Mouse (Mus musculus) urinary bladder, postnatal 14 days (tissue): Measurements from ENCODE around the gene Katnbl1.

Experiments
- DNase-seq: peaks from one replicate; pipeline ENCODE4 v3.0.0; 2021; ENCODE audit warnings: low spot score

The Katnbl1 gene

GRCm38 (mm10) chr2:112378973-112379898 is at the start of gene Katnbl1:
Katnbl1 (plus strand) TSS chr2:112379211.
- DNase-seq: peak; percentile 96

- DNase-seq: no peak
Observed at GRCm38 (mm10) chr2:112332051-112332898, 46.7 kb upstream of the Katnbl1 start.

GRCm38 (mm10) chr2:112337211-112337610 is 41.8 kb upstream of the Katnbl1 start:
- DNase-seq: no peak

GRCm38 (mm10) chr2:112339736-112340135 is 39.3 kb upstream of the Katnbl1 start:
- no peak for DNase-seq

- no peak for DNase-seq
Observed at GRCm38 (mm10) chr2:112341117-112341516, 37.9 kb upstream of the Katnbl1 start.

- DNase-seq: no peak
Observed at GRCm38 (mm10) chr2:112348246-112348645, 30.8 kb upstream of the Katnbl1 start.

- DNase-seq: no peak
Observed at GRCm38 (mm10) chr2:112353685-112354455, 25.1 kb upstream of the Katnbl1 start.

- DNase-seq: no peak
Observed at GRCm38 (mm10) chr2:112359611-112360010, 19.4 kb upstream of the Katnbl1 start.

GRCm38 (mm10) chr2:112360012-112360780 is 18.8 kb upstream of the Katnbl1 start:
- no peak for DNase-seq

GRCm38 (mm10) chr2:112360781-112361169 is 18.2 kb upstream of the Katnbl1 start:
- no peak for DNase-seq

- no peak for DNase-seq
Observed at GRCm38 (mm10) chr2:112367222-112367621, 11.8 kb upstream of the Katnbl1 start.

- DNase-seq: peak; percentile 94
Observed at GRCm38 (mm10) chr2:112367726-112368673, 11.0 kb upstream of the Katnbl1 start, which contains the start of gene Emc4. Emc4 (minus strand) TSS chr2:112368027.

- peak; percentile 41 for DNase-seq
Observed at GRCm38 (mm10) chr2:112369941-112370340, 9.1 kb upstream of the Katnbl1 start.

- DNase-seq: no peak
Observed at GRCm38 (mm10) chr2:112373141-112373540, 5.9 kb upstream of the Katnbl1 start.

- DNase-seq: no peak
Observed at GRCm38 (mm10) chr2:112374610-112375009, 4.4 kb upstream of the Katnbl1 start.

- DNase-seq: no peak
Observed at GRCm38 (mm10) chr2:112380131-112380530, 1.1 kb downstream of the Katnbl1 start.

- no peak for DNase-seq
Observed at GRCm38 (mm10) chr2:112381219-112381618, 2.2 kb downstream of the Katnbl1 start.

- DNase-seq: no peak
Observed at GRCm38 (mm10) chr2:112390843-112391242, 11.8 kb downstream of the Katnbl1 start.

- no peak for DNase-seq
Observed at GRCm38 (mm10) chr2:112391346-112392000, 12.5 kb downstream of the Katnbl1 start.
